Mouse (Mus musculus) adrenal gland, postnatal 14 days (tissue): ENCODE measurements at regions not wholly inside any gene's neighbourhood (a gene's known extent, or its start where the extent isn't known, plus 50 kb on each side); places are given as distances from the start of the nearest gene placed in this dataset.

Experiments used
- DNase-seq: peaks from one replicate; pipeline ENCODE4 v3.0.0; 2021; ENCODE audit warnings: mixed read lengths

DNA sequence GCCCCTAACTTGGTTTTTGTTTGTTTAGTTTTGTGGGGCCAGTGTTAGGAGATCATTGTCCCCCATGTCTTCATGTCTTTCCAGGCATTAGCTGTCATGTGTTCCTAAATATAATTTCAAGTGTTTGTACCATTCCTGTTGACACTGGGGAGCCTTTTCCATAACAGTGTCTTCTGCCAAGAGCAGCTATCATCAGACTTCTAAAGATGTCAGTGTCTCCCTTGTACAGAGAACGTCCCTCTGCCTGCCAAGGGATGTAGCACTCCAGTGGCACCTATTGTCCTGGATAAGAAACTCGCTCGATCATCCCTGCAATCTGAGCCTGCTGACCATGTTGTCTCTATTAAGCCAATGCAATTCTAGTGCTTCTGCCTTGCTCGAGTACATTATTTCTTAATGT, 64.6 kb upstream of the Lhfpl2 start:
- no peak for DNase-seq

DNA sequence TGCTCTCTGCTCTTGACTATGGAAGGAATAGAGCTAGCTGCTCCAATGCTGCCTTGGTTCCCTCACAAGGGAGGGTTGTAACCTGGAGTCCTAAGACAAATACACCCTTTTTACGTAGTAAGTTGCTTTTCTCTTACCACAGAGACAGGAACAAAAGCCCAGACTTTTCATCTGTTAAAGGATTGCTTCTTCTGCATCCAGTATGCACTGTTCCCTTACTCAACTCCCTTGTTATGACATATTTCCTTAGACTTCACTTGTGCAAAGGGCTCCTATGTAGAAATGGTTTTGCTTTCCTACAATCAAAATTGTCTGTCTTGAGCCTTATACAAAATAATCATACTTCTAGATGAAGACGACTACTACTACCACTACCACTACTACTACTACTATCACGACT, 62.2 kb upstream of the Lhfpl2 start:
- no peak for DNase-seq

DNA sequence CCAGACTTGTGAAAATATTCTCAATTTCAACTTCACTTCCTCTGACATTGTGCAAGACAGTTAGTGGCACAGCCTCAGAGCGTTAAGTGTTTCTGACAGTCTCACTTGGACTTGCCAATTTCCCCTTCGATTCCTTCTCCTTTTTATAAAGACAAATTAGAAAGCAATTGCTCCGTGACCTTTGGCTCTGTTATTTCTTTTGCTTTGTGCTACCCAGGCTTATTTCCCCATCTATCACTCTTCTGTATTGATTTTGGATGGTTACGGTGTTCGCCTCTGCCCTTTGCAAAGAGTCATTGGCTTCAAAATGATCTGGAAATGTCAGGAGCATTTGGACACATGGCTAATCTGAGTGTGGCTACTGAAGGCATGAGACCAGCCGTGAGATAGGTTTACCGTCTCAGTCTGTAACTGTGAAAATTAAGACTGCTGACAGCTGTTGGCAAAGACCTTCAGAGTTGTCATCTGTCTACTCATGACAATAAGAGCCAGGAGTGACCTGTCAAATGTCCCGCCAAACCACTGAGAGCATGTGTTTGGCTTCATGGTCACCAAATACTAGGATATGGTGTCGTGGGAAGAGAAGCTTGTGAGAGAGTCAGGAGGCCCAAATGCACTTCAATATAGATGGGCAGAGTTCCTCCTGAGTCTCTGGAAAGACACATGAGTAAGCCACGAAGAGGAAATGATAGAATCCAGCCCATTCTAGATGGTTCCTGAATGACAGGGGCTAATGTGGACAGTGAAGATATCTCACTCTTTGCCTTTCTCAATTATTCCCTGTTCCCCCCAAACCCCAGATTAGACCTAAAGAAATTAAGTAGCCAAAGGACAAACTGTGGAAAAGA, 60.8 kb upstream of the Lhfpl2 start:
- DNase-seq: no peak

DNA sequence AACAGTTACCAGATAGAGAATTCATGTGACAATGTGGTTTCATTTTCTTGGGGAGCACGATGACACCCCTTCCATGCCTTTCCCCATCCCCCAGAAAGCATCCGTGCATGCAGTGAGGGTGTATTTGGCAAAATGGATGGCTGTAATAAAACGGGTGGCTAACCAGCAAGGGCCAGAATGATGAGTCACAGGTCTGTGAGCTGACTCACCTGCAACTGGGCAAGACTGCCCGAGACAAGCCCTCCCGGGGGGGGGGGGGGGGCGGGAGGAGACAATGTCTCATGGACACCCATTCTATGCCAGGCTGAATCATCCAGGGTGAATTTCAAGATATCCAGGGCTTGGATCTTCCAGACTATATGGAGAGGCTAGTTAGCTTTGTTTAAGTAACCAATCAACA, 59.6 kb upstream of the Lhfpl2 start:
- DNase-seq: peak; percentile 77

DNA sequence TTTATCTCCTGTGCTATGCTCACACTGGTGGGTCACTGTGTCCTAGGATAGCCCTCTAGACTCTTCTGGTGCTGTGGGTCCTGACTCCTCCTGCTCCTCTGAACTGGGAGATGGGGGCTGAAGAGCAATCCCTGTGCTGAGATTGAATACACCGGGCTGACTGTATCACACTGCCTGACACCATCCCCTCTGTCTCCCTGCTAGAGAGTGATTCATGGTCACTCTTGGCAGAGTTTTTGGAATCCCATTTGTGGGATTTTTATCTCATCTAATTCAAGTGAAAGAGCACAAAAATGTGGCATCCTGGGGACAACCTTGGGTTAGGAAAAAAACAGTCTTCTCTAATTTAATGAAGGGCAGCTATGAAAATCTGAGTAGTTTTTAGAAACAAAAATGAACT, 59.2 kb upstream of the Lhfpl2 start:
- no peak for DNase-seq

DNA sequence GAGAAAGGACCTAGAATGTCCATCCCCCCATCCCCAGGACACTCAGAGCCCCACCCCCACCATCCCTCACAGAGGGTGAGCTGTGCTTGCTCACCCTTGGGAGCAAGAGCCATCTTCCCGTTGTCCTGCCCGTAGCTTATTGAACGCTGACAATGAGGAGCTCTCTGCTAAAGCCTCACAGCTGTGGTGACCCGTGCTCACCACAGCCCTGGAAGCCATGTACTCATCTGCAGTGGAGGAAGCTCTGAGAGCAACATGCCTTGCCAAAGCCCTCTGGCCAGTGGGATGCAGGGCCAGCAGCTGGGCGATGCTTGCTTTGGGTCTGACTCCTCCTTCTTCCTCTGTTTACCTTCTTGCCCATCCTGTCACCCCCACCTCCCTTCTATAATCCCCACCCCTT, 53.8 kb upstream of the Lhfpl2 start:
- no peak for DNase-seq

DNA sequence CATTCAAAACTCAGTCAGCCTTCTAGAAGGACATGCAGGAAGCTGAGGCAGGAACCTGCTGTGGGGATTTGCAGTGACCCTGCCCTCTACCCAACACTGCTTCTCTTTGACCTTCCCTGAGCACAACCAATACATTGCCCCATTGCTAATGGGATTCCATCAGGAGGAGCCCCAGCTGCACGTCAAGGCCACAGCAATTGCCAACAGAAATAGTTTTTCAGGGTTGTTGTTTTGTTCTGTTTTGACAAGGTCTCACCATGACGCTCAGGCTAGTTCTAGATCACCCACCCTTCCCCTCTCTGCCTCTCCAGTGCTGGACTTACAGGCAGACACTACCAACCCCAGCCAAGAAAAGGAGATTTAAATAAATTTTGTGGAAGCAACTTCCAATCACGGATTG, 53.2 kb upstream of the Lhfpl2 start:
- DNase-seq: no peak

DNA sequence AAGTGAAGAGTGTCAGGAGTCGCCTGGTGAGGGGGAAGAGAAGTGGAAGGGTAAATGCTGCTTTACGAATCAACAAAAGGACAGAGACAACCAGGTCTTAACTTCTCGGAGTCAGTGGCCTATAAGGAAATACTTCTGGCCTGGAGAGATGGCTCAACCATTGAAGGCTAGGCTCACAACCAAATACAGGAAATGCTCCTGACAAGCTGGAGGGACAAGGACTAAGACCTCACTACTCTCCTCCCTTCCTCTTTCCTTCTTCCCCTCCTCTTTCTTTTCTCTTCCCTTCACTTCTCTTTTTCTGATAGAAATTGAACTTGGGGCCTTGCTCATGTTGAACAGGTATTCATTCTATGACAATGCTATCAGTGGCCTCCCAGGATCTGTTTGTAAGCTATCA, 51.7 kb upstream of the Lhfpl2 start:
- no peak for DNase-seq
